Mouse (Mus musculus) neural tube, embryonic 12.5 days (tissue): ENCODE data around the gene Hid1. TPM values are rescaled to one million over a fixed set of nuclear protein-coding genes. Genes with fewer than 3 reads are reported as not detected.

ENCODE experiments used
- ATAC-seq: fragments of 200-750 bp; cut with Nextera tagmentation; 2 replicates; pipeline ENCODE4 v1.8.0; 2017; ENCODE audit warnings: low read depth, mild to moderate bottlenecking, moderate TSS enrichment, moderate library complexity; ENCODE audit not compliant: low FRiP score
- H3K27ac ChIP-seq: fragments of 300-500 bp; sonication (generic); 2 replicates; pipeline ENCODE4 v1.5.1; 2016
- H3K27me3 ChIP-seq: fragments of 300-500 bp; sonication (generic); replicated peaks from 2 replicates; pipeline ENCODE4 v1.6.1; 2016; ENCODE audit warnings: mild to moderate bottlenecking
- H3K36me3 ChIP-seq: fragments of 300-500 bp; sonication (generic); 2 replicates; pipeline ENCODE4 v1.6.1; 2016; ENCODE audit warnings: mild to moderate bottlenecking
- H3K4me1 ChIP-seq: fragments of 300-500 bp; sonication (generic); 2 replicates; pipeline ENCODE4 v1.6.1; 2016
- H3K4me2 ChIP-seq: fragments of 300-500 bp; sonication (generic); replicated peaks from 2 replicates; pipeline ENCODE4 v1.6.1; 2016; ENCODE audit warnings: mild to moderate bottlenecking
- H3K4me3 ChIP-seq: fragments of 300-500 bp; sonication (generic); 2 replicates; pipeline ENCODE4 v1.5.1; 2016
- H3K9ac ChIP-seq: fragments of 300-500 bp; sonication (generic); 2 replicates; pipeline ENCODE4 v1.6.1; 2016; ENCODE audit warnings: mild to moderate bottlenecking
- H3K9me3 ChIP-seq: fragments of 300-500 bp; sonication (generic); 2 replicates; pipeline ENCODE4 v1.6.1; 2016; ENCODE audit warnings: mild to moderate bottlenecking
- WGBS: fragments of 180-500 bp; shearing (Covaris S2); methylation state at CpG from one replicate; pipeline ENCODE4 v1.1.7; 2016; 5-methylcytosine and 5-hydroxymethylcytosine counted together
- polyA plus RNA-seq: library from polyadenylated mRNA; unstranded; fragments of >200 nt; fragmentation: Nextera tagmentation; extraction: Ambion mirVana; gene quantifications from 2 replicates; pipeline ENCODE4 v1.2.1, GENCODE M21; 2016

The Hid1 gene
- polyA plus RNA-seq, 1 experiment from 2014 or later = 30.3 TPM

- Histone ChIP-seq H3K4me1 (peaks cover 7% of the 10 kb centered on the region), H3K9me3 (no peaks in the 10 kb centered on the region), H3K9ac (no peak overlapping the region), H3K27ac (no peak overlapping the region), H3K27me3 (peaks cover 26% of the 10 kb centered on the region), H3K4me3 (no peak overlapping the region), H3K36me3 (no peaks in the 10 kb centered on the region), H3K4me2 (peak overlapping the region; percentile 82; the same call in 1 of the 2 replicates)
- no peak for ATAC-seq
- 68% methylated on average over 8 of the region's 8 CpGs for WGBS
These were observed 69.4 kb downstream of the Hid1 start for GRCm38 (mm10) chr11:115298160-115298559.

Other genes with a start within 250 kb of the Hid1 start
- gene Cd300lf, start 233.8 kb downstream of the Hid1 start, polyA plus RNA-seq = 0.61 TPM in 1 of 2 replicates, not detected in the other
- gene Slc9a3r1, start 204.4 kb downstream of the Hid1 start, polyA plus RNA-seq = 36.7 and 41.1 TPM in 2 replicates
- gene Tmem104, start 180.3 kb downstream of the Hid1 start, polyA plus RNA-seq = 8.6 and 9.7 TPM in 2 replicates
- 19.7 and 20.3 TPM in 2 replicates for gene Nat9, start 179.9 kb downstream of the Hid1 start, polyA plus RNA-seq
- gene Grin2c, start 100.5 kb downstream of the Hid1 start, polyA plus RNA-seq = 0.96 and 1.0 TPM in 2 replicates
- gene Fdxr, start 90.7 kb downstream of the Hid1 start, polyA plus RNA-seq = 16.4 and 18.9 TPM in 2 replicates
- 0.34 and 0.46 TPM in 2 replicates for gene Fads6, start 70.1 kb downstream of the Hid1 start, polyA plus RNA-seq
- not detected in 2 replicates for gene Otop2, start 60.6 kb downstream of the Hid1 start, polyA plus RNA-seq
- gene Ush1g, start 45.7 kb downstream of the Hid1 start, polyA plus RNA-seq = 0.08 and 0.28 TPM in 2 replicates
- 0.55 and 0.59 TPM in 2 replicates for gene Otop3, start 33.0 kb downstream of the Hid1 start, polyA plus RNA-seq
- gene Cdr2l, start 14.2 kb upstream of the Hid1 start, polyA plus RNA-seq = 30.0 and 30.1 TPM in 2 replicates
- gene Mrpl58, start 36.0 kb upstream of the Hid1 start, polyA plus RNA-seq = 193 and 199 TPM in 2 replicates
- 890 and 895 TPM in 2 replicates for gene Atp5h, start 52.2 kb upstream of the Hid1 start, polyA plus RNA-seq
- 29.7 and 29.9 TPM in 2 replicates for gene Kctd2, start 52.4 kb upstream of the Hid1 start, polyA plus RNA-seq
- not detected in 2 replicates for gene Trim80, start 72.8 kb upstream of the Hid1 start, polyA plus RNA-seq
- 0.09 and 0.14 TPM in 2 replicates for gene Slc16a5, start 94.7 kb upstream of the Hid1 start, polyA plus RNA-seq
- 12.9 and 13.1 TPM in 2 replicates for gene Armc7, start 107.9 kb upstream of the Hid1 start, polyA plus RNA-seq
- 84.8 and 87.1 TPM in 2 replicates for gene Nt5c, start 124.1 kb upstream of the Hid1 start, polyA plus RNA-seq
- 999 and 1,042 TPM in 2 replicates for gene Jpt1, start 146.6 kb upstream of the Hid1 start, polyA plus RNA-seq
- 1,184 and 1,219 TPM in 2 replicates for gene Sumo2, start 168.5 kb upstream of the Hid1 start, polyA plus RNA-seq
- gene Nup85, start 196.7 kb upstream of the Hid1 start, polyA plus RNA-seq = 141 and 143 TPM in 2 replicates
- gene Mrps7, start 236.2 kb upstream of the Hid1 start, polyA plus RNA-seq = 85.2 and 90.2 TPM in 2 replicates
- gene Gga3, start 236.3 kb upstream of the Hid1 start, polyA plus RNA-seq = 33.7 and 38.5 TPM in 2 replicates
- 11.6 and 12.5 TPM in 2 replicates for gene Mif4gd, start 245.2 kb upstream of the Hid1 start, polyA plus RNA-seq